Mouse (Mus musculus) adrenal gland, postnatal 36 days (tissue): ENCODE data around the gene Nfkbid. TPM values are rescaled to one million over a fixed set of nuclear protein-coding genes. Genes with fewer than 3 reads are reported as not detected.

Experiments
- DNase-seq, 2 experiments: peaks; one replicate each; pipeline ENCODE4 v3.0.0; 2021; ENCODE audit warnings: mixed read lengths in 1 of 2
- total RNA-seq, 2 experiments: library from RNA; stranded (reverse); gene quantifications; 2 replicates each; pipeline ENCODE4 v1.2.3; 2021

Gene Nfkbid
- total RNA-seq, 2 experiments from 2014 or later, result 0.89 to 1.0 TPM

GRCm38 (mm10) chr7:30430191-30430590 is 8.7 kb downstream of the Nfkbid start:
- DNase-seq, result no peak

- peak; percentile 68 to 78 for DNase-seq
These were observed 10.3 kb downstream of the Nfkbid start for GRCm38 (mm10) chr7:30431793-30432192.

GRCm38 (mm10) chr7:30434238-30434637 is 12.7 kb downstream of the Nfkbid start:
- DNase-seq, result peak; percentile 82 to 85

- no peak for DNase-seq
These were observed 13.2 kb downstream of the Nfkbid start for GRCm38 (mm10) chr7:30434701-30435100.

GRCm38 (mm10) chr7:30435156-30435555 is 13.6 kb downstream of the Nfkbid start:
- DNase-seq, result no peak

- no peak for DNase-seq
These were observed 15.3 kb downstream of the Nfkbid start for GRCm38 (mm10) chr7:30436879-30437278.

GRCm38 (mm10) chr7:30439734-30440133 is 18.2 kb downstream of the Nfkbid start:
- DNase-seq, result no peak

- peak; percentile 63 to 73 for DNase-seq
These were observed 19.2 kb downstream of the Nfkbid start for GRCm38 (mm10) chr7:30440697-30441096.

- no peak for DNase-seq
These were observed 22.2 kb downstream of the Nfkbid start for GRCm38 (mm10) chr7:30443696-30444095.

- peak; percentile 74 for DNase-seq
These were observed 22.8 kb downstream of the Nfkbid start for GRCm38 (mm10) chr7:30444154-30444970.

- DNase-seq, result peak; percentile 75 to 86
These were observed 23.6 kb downstream of the Nfkbid start, which contains the start of gene Aplp1 for GRCm38 (mm10) chr7:30444971-30445751. Gene Aplp1, minus strand, starts transcription at chr7:30445535.

- DNase-seq, result no peak
These were observed 28.7 kb downstream of the Nfkbid start for GRCm38 (mm10) chr7:30450241-30450640.

GRCm38 (mm10) chr7:30453327-30453726 is 31.8 kb downstream of the Nfkbid start:
- no peak for DNase-seq

GRCm38 (mm10) chr7:30453766-30454165 is 32.2 kb downstream of the Nfkbid start:
- no peak for DNase-seq

- no peak for DNase-seq
These were observed 32.7 kb downstream of the Nfkbid start for GRCm38 (mm10) chr7:30454259-30454658.

GRCm38 (mm10) chr7:30456487-30456886 is 35.0 kb downstream of the Nfkbid start:
- no peak for DNase-seq

- DNase-seq, result no peak
These were observed 35.5 kb downstream of the Nfkbid start for GRCm38 (mm10) chr7:30456911-30457628.

- no peak for DNase-seq
These were observed 36.2 kb downstream of the Nfkbid start, which contains the start of the genes Kirrel2 and Nphs1 for GRCm38 (mm10) chr7:30457629-30458330. Gene Kirrel2, minus strand, starts transcription at chr7:30457690. Gene Nphs1, plus strand, starts transcription at chr7:30458315.

GRCm38 (mm10) chr7:30459484-30459883 is 38.0 kb downstream of the Nfkbid start:
- no peak for DNase-seq

GRCm38 (mm10) chr7:30463568-30463967 is 42.0 kb downstream of the Nfkbid start:
- DNase-seq, result no peak

GRCm38 (mm10) chr7:30463996-30464395 is 42.5 kb downstream of the Nfkbid start:
- no peak for DNase-seq
